Mouse (Mus musculus): ENCODE measurements at regions not wholly inside any gene's neighbourhood (a gene's known extent, or its start where the extent isn't known, plus 50 kb on each side); places are given as distances from the start of the nearest gene placed in this dataset.

- no peak for TF ChIP-seq CHD2 (IDR thresholded peaks at IDR 0.05; ENCODE audit: low read depth, low read length)
- TF ChIP-seq ZC3H11A (IDR thresholded peaks at IDR 0.05; ENCODE audit: borderline replicate concordance, low read depth, low read length): no peak
Observed at GRCm38 (mm10) chr19:33053199-33053867, 296.0 kb downstream of the Pten start.

Measured in ES-E14 (cell line).